Mouse (Mus musculus): ENCODE results near the gene Dnah1. TPM values are rescaled to one million over a fixed set of nuclear protein-coding genes. Genes with fewer than 3 reads are reported as not detected.
A peak's percentile ranks its signal among the peaks of the same experiment; 100 is the strongest.

The Dnah1 gene
- polyA plus RNA-seq, 1 experiment from 2014 or later = 1.7 TPM

DNA sequence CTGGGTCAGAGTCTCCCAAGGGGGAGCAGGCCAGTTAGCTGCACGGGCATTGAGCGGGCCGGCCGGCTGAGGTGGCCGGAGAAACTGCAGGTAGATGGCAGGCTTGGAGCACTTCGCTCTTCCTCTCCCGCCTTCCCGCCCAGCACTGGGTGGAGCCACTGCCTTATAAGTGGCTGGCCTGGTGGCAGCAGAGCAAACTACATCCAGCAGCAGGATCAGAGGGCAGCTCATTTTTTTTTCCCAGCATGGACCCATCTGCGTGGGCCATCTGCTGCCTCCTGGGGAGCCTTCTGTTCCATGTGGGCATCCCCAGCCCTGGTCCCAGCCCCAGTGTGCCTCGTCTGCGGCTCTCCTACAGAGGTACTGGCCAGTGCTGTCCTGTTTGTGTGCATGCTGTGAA is 106.0 kb downstream of the Dnah1 start, which contains the start of gene Sema3g:
Sema3g (plus strand) TSS at position 195 of the 400 bp plus-strand sequence.
- H3K4me2 ChIP-seq = peak within 1 kb of the TSS; percentile 29; the same call in 1 of the 2 replicates
- ATAC-seq (replicated peaks; ENCODE audit: low FRiP score) = peak; percentile 58; the same call in 1 of the 2 replicates
- H3K9ac ChIP-seq (ENCODE audit: low read depth, low read length) = no peak within 1 kb of the TSS; the same call in none of the 2 replicates
- 9% methylated on average over 11 of the region's 11 CpGs for WGBS
- H3K4me3 ChIP-seq (ENCODE audit: low read depth, low read length) = no peak within 1 kb of the TSS
- peaks cover 4% of the 10 kb centered on the region; the same call in 1 of the 2 replicates for H3K4me1 ChIP-seq (replicated peaks; ENCODE audit: control insufficient read depth, insufficient read depth, low read length)
- no peaks in the 10 kb centered on the region for H3K36me3 ChIP-seq (ENCODE audit: control insufficient read depth, insufficient read depth, low read length)
- H3K27ac ChIP-seq (ENCODE audit: low read depth, low read length) = no peak within 1 kb of the TSS
- H3K9me3 ChIP-seq (ENCODE audit: control insufficient read depth, low read length) = no peaks in the 10 kb centered on the region
- no peaks in the 10 kb centered on the region for H3K27me3 ChIP-seq (replicated peaks; ENCODE audit: control insufficient read depth, insufficient read depth, low read length)
- peak; percentile 62 for DNase-seq (ENCODE audit: low spot score)

DNA sequence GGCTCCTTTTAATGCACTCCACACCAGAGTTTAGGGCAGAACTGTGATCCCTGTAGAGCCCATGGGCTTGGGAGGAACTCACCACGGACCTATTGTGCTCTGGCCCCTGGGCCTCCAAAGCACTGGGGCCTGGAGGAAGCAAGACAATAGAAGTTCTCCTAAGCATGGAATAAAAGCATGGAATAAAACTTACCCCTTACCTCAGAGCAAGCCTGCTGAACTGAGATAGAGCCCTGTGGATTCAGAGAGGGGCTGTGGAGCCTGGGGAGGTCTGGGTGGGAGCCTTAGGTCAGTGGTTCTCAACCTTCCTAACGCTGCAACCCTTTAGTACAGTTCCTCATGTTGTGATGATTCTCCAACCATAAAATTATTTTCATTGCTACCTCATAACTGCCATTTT is 106.8 kb downstream of the Dnah1 start, which contains the start of gene Nisch:
Nisch (minus strand) TSS at position 101 of the 400 bp plus-strand sequence.
- WGBS = 66% methylated on average over 2 of the region's 2 CpGs
- Histone ChIP-seq H3K27me3 (replicated peaks; ENCODE audit: control insufficient read depth, insufficient read depth, low read length) (no peaks in the 10 kb centered on the region), H3K4me3 (ENCODE audit: low read depth, low read length) (no peak within 1 kb of the TSS), H3K9ac (ENCODE audit: low read depth, low read length) (peak within 1 kb of the TSS; percentile 17; the same call in 1 of the 2 replicates), H3K4me1 (replicated peaks; ENCODE audit: control insufficient read depth, insufficient read depth, low read length) (peaks cover 4% of the 10 kb centered on the region; the same call in 1 of the 2 replicates), H3K36me3 (ENCODE audit: control insufficient read depth, insufficient read depth, low read length) (no peaks in the 10 kb centered on the region), H3K9me3 (ENCODE audit: control insufficient read depth, low read length) (no peaks in the 10 kb centered on the region), H3K27ac (ENCODE audit: low read depth, low read length) (no peak within 1 kb of the TSS), H3K4me2 (peak within 1 kb of the TSS; percentile 28; the same call in 1 of the 2 replicates)
- ATAC-seq (replicated peaks; ENCODE audit: low FRiP score) (no peak), DNase-seq (ENCODE audit: low spot score) (no peak)

DNA sequence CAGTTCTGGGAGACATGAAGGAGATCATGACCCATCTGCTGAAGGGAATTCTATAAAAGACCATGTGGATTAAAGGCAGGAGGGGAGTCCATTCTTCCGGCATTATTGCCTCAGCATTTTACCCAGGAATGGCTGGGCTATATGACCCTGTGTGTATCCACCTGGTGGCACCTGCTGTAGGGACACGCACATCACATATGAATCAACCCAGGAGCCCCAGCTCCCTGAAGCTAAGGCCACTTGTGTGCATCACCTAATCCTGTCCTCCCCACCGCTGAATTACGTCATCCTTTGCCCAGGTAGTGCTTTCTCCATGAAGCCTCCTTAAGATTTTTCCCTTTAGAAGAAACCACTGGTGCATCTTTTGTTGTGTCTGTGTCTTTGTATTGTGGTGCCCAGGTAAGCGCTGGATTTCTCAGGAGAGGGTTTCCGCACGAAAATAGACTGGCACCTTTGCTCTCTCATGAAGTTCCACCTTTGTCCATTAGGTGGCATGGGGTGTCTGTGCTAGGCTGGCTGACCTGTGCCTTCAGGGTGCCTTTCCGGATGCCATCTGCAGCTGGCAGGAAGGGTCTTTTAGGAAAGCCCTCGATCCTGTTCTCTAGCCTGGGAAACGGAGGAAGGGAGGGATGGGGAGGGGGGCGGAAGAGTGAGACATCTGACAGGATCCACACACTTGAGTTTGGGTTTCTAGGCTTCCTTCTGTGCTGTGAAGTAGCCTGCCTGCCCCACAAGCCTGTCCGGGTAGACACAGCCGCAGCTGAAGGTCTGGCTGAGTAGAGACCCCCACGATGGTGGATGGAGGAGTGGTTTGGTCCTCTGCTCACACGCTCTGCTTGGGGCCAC is 108.3 kb downstream of the Dnah1 start:
- no peak overlapping the region for H3K27ac ChIP-seq (ENCODE audit: low read depth, low read length)
- 0 out of 2 replicates have a peak, but pooled peaks have one; percentile 47 for ATAC-seq (replicated peaks; ENCODE audit: low FRiP score)

DNA sequence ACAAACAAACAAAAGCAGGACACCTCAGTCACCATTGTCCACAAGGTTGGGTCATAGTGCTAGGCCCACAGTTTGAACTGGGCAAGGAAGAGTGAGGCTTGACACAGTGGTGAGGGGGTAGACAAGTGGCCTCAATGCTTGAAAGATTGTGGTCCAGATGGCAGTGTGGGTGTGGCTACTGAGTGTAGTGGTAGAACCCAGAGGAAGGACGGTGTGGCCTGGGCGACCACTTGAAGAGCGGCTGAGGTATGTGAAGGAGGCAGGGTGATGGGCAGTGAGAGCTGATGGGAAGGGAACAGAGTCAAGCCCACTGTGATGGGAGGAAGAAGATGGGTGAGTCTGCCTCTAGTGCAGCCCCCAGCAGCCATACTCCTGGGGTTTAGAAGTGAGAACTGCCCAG is 109.0 kb downstream of the Dnah1 start:
- no peak overlapping the region for H3K4me3 ChIP-seq (ENCODE audit: low read depth, low read length)
- H3K27ac ChIP-seq (ENCODE audit: low read depth, low read length) = no peak overlapping the region
- DNase-seq (ENCODE audit: low spot score) (no peak), ATAC-seq (replicated peaks; ENCODE audit: low FRiP score) (no peak)
- no peak overlapping the region for H3K4me2 ChIP-seq
- H3K9ac ChIP-seq (ENCODE audit: low read depth, low read length) = no peak overlapping the region
- H3K36me3 ChIP-seq (ENCODE audit: control insufficient read depth, insufficient read depth, low read length) = no peaks in the 10 kb centered on the region
- H3K9me3 ChIP-seq (ENCODE audit: control insufficient read depth, low read length) = no peaks in the 10 kb centered on the region
- no peaks in the 10 kb centered on the region for H3K27me3 ChIP-seq (replicated peaks; ENCODE audit: control insufficient read depth, insufficient read depth, low read length)
- peaks cover 4% of the 10 kb centered on the region; the same call in 1 of the 2 replicates for H3K4me1 ChIP-seq (replicated peaks; ENCODE audit: control insufficient read depth, insufficient read depth, low read length)
- 71% methylated on average over 3 of the region's 3 CpGs for WGBS

More for the DNA sequence above, 108.3 kb downstream of the Dnah1 start:
- no peaks in the 10 kb centered on the region for H3K36me3 ChIP-seq (ENCODE audit: control insufficient read depth, insufficient read depth, low read length)
- H3K4me1 ChIP-seq (replicated peaks; ENCODE audit: control insufficient read depth, insufficient read depth, low read length) = peaks cover 4% of the 10 kb centered on the region; the same call in 1 of the 2 replicates
- DNase-seq (ENCODE audit: low spot score) = peak; percentile 54
- no peak overlapping the region for H3K4me3 ChIP-seq (ENCODE audit: low read depth, low read length)
- 0 out of 2 replicates have a peak overlapping the region, but pooled peaks have one; percentile 17 for H3K9ac ChIP-seq (ENCODE audit: low read depth, low read length)
- H3K4me2 ChIP-seq = no peak overlapping the region
- no peaks in the 10 kb centered on the region for H3K9me3 ChIP-seq (ENCODE audit: control insufficient read depth, low read length)
- no peaks in the 10 kb centered on the region for H3K27me3 ChIP-seq (replicated peaks; ENCODE audit: control insufficient read depth, insufficient read depth, low read length)
- WGBS = 27% methylated on average over 15 of the region's 15 CpGs

DNA sequence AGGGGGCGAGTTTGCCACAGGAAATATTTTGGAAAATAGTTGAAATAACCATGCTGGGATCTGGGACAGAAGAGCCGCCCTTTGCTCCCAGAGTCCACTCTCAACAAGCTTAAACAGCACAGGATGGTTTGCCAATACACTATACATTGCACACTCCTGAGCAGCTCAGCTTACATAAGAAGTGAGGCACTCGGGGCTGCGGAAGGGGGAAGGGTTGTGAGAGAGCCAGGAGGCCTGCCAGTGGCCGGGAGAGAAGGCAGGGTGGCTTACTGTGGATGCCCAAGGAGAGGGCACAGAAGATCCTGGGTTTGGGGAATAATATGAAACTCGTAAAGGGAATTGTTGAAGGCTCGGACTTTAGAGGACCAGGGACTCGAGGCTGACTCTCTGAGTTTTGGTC is 109.8 kb downstream of the Dnah1 start:
- Histone ChIP-seq H3K9me3 (ENCODE audit: control insufficient read depth, low read length) (no peaks in the 10 kb centered on the region), H3K4me2 (no peak overlapping the region), H3K27me3 (replicated peaks; ENCODE audit: control insufficient read depth, insufficient read depth, low read length) (no peaks in the 10 kb centered on the region), H3K4me1 (replicated peaks; ENCODE audit: control insufficient read depth, insufficient read depth, low read length) (peaks cover 4% of the 10 kb centered on the region; the same call in 1 of the 2 replicates), H3K27ac (ENCODE audit: low read depth, low read length) (no peak overlapping the region), H3K4me3 (ENCODE audit: low read depth, low read length) (no peak overlapping the region), H3K9ac (ENCODE audit: low read depth, low read length) (no peak overlapping the region), H3K36me3 (ENCODE audit: control insufficient read depth, insufficient read depth, low read length) (no peaks in the 10 kb centered on the region)
- WGBS = 68% methylated on average over 8 of the region's 8 CpGs
- DNase-seq (ENCODE audit: low spot score) (no peak), ATAC-seq (replicated peaks; ENCODE audit: low FRiP score) (no peak)

DNA sequence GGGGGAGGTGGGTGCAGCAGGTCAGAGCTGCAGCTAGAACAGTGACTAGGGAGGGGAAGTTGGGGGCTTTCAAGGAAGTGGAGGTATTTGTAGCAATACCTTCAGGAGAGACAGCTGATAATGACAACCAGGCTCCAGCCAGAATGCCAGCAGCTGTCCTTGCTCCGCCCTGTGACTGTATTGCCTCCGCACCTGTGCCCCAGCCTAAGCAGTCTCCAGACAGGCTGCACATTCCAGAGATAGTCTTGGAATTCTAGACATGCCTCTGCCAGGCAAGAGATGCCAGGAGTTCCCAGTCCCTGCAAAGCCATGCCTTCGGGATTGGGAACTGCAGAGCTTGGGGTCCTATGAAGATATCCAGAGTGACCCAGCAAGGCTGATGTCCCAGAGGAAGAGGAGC is 111.2 kb downstream of the Dnah1 start:
- Histone ChIP-seq H3K9ac (ENCODE audit: low read depth, low read length) (no peak overlapping the region), H3K27me3 (replicated peaks; ENCODE audit: control insufficient read depth, insufficient read depth, low read length) (no peaks in the 10 kb centered on the region), H3K4me2 (no peak overlapping the region), H3K4me1 (replicated peaks; ENCODE audit: control insufficient read depth, insufficient read depth, low read length) (peaks cover 7% of the 10 kb centered on the region), H3K4me3 (ENCODE audit: low read depth, low read length) (no peak overlapping the region), H3K36me3 (ENCODE audit: control insufficient read depth, insufficient read depth, low read length) (no peaks in the 10 kb centered on the region), H3K27ac (ENCODE audit: low read depth, low read length) (no peak overlapping the region), H3K9me3 (ENCODE audit: control insufficient read depth, low read length) (no peaks in the 10 kb centered on the region)
- DNase-seq (ENCODE audit: low spot score) = no peak
- no peak for ATAC-seq (replicated peaks; ENCODE audit: low FRiP score)
- 71% methylated on average over 3 of the region's 3 CpGs for WGBS

DNA sequence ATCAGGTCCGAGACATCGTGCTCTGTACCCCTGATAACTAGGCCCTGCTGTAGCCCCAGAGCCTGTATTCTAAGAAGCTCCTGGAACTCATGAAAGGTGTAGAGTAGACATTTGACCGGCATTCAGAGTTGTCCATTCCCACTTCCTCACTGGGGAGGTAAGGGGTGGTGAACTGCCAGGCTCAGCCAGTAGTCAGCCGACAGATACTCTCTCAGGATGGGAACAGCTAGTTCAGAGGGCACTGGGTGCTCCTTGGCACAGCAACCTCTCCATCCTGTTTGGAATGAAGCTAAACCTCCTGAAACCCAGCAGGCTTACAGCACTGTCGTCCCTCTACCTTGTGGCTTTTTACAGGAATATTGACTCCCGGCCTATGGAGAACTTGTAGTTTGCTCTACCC is 111.8 kb downstream of the Dnah1 start:
- Histone ChIP-seq H3K4me3 (ENCODE audit: low read depth, low read length) (no peak overlapping the region), H3K36me3 (ENCODE audit: control insufficient read depth, insufficient read depth, low read length) (no peaks in the 10 kb centered on the region), H3K4me1 (replicated peaks; ENCODE audit: control insufficient read depth, insufficient read depth, low read length) (peaks cover 13% of the 10 kb centered on the region), H3K4me2 (no peak overlapping the region), H3K9ac (ENCODE audit: low read depth, low read length) (no peak overlapping the region), H3K27ac (ENCODE audit: low read depth, low read length) (no peak overlapping the region), H3K27me3 (replicated peaks; ENCODE audit: control insufficient read depth, insufficient read depth, low read length) (no peaks in the 10 kb centered on the region), H3K9me3 (ENCODE audit: control insufficient read depth, low read length) (no peaks in the 10 kb centered on the region)
- 83% methylated on average over 6 of the region's 6 CpGs for WGBS
- DNase-seq (ENCODE audit: low spot score) = no peak
- no peak for ATAC-seq (replicated peaks; ENCODE audit: low FRiP score)

Data from liver, embryonic 11.5 days (tissue).